ENCODE assay signal across 8 mouse cellular contexts in the genomic region with DNA sequence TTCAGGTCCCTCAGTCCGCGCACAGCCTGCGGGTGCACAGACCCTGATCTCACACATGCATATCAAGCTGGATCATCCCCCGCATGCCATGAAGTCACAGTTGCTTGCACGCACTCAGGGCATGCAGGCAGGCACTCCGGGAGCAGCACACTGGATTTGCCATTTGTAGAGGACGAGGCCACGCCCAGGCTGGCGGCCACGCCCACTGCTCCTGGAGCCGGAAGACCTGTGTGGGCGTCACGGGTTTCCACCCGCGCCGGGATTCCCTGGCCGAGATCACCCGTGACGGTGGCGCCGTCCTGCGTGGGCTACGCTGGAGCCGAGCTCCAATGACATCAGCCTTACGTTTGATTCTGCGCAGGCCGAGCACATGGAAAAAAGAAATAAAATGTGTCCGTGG. TPM values are rescaled to one million over a fixed set of nuclear protein-coding genes. Genes with fewer than 3 reads are reported as not detected.
DNase-seq lines count a peak whose midpoint lies in the region; ATAC-seq and TF ChIP-seq lines count a peak whose summit lies in the region.

No protein-coding gene starts in this region.

- no peaks in the 10 kb centered on the region for H3K9me3 ChIP-seq in hindbrain, embryonic 15.5 days

- no peaks in the 10 kb centered on the region for H3K36me3 ChIP-seq in hindbrain, embryonic 15.5 days

- intact Hi-C loops in left cerebral cortex, adult 2 months (cut with DNase I): no loop called here

- no peak for TF ChIP-seq CTCF in left cerebral cortex, adult 2 months (IDR thresholded peaks at IDR 0.05)

- peak overlapping the region; percentile 59 for H3K4me2 ChIP-seq in hindbrain, embryonic 15.5 days

- WGBS in hindbrain, embryonic 15.5 days: 2% methylated on average over 28 of the region's 28 CpGs

- H3K4me1 ChIP-seq in hindbrain, embryonic 15.5 days (replicated peaks): peaks cover 55% of the 10 kb centered on the region

- peak; percentile 96 for DNase-seq in ZHBTc4 (ENCODE audit: low read depth, low spot score)
- peak; percentile 78 to 87 for DNase-seq in cerebellum, postnatal 25 days
- peak; percentile 76 to 82 for DNase-seq in frontal cortex, postnatal 36 days (ENCODE audit: low spot score in 2 of 2)
- DNase-seq in left cerebral cortex, adult 2 months (ENCODE audit: extremely low spot score in 1 of 2, low spot score in 2 of 2): peak; percentile 77 to 79
- DNase-seq in lung, postnatal 4 days: peak; percentile 89 to 91
- DNase-seq in right cerebral cortex, adult 18-20 months: peak; percentile 86
- peak; percentile 62 for DNase-seq in urinary bladder, adult 2 months (ENCODE audit: low spot score)

- peaks cover 2% of the 10 kb centered on the region for H3K27me3 ChIP-seq in hindbrain, embryonic 15.5 days

- peak overlapping the region; percentile 32 for H3K4me3 ChIP-seq in hindbrain, embryonic 15.5 days
- H3K4me3 ChIP-seq in left cerebral cortex, adult 2 months: peak overlapping the region; percentile 32

- ATAC-seq in hindbrain, embryonic 15.5 days (ENCODE audit: low FRiP score, low read depth): peak; percentile 63

- peak overlapping the region; percentile 76 for H3K27ac ChIP-seq in hindbrain, embryonic 15.5 days (replicated peaks)
- H3K27ac ChIP-seq in left cerebral cortex, adult 2 months: no peak overlapping the region

- H3K9ac ChIP-seq in hindbrain, embryonic 15.5 days: peak overlapping the region; percentile 38

RNA-seq across cellular contexts. Expression of gene Gadd45b, which starts 9.8 kb away (rescaled TPM):
- polyA plus RNA-seq in hindbrain, embryonic 15.5 days (2015; fragmentation: Nextera tagmentation; extraction: Ambion mirVana): 6.9 and 8.5 TPM in 2 replicates
- 10 to 100 TPM; 24.0 to 36.0 TPM for total RNA-seq in left cerebral cortex, adult 2 months (2021)
- 17.9 and 29.9 TPM in 2 replicates for polyA plus RNA-seq in urinary bladder, adult 2 months (2012; rRNA removed)

RNA-seq across cellular contexts. Expression of gene Lmnb2, which starts 21.6 kb away (rescaled TPM):
- polyA plus RNA-seq in hindbrain, embryonic 15.5 days (2015; fragmentation: Nextera tagmentation; extraction: Ambion mirVana): 38.4 and 40.9 TPM in 2 replicates
- total RNA-seq in left cerebral cortex, adult 2 months (2021): 10 to 100 TPM; 20.0 to 20.3 TPM
- polyA plus RNA-seq in urinary bladder, adult 2 months (2012; rRNA removed): 10.5 and 14.1 TPM in 2 replicates

RNA-seq across cellular contexts. Expression of gene Timm13, which starts 38.9 kb away (rescaled TPM):
- 329 and 342 TPM in 2 replicates for polyA plus RNA-seq in hindbrain, embryonic 15.5 days (2015; fragmentation: Nextera tagmentation; extraction: Ambion mirVana)
- total RNA-seq in left cerebral cortex, adult 2 months (2021): 100 to 1,000 TPM; 136 to 138 TPM
- polyA plus RNA-seq in urinary bladder, adult 2 months (2012; rRNA removed): 111 and 113 TPM in 2 replicates
